Mouse (Mus musculus) myocyte (in vitro differentiated cells): ENCODE data around the gene Kdm6b. TPM values are rescaled to one million over a fixed set of nuclear protein-coding genes. Genes with fewer than 3 reads are reported as not detected.

Source experiments
- H3K27me3 ChIP-seq: one replicate; pipeline ENCODE4 v1.6.1; 2011; ENCODE audit not compliant: control insufficient read depth, insufficient read depth, insufficient read length
- H3K36me3 ChIP-seq: one replicate; pipeline ENCODE4 v1.6.1; 2011; ENCODE audit not compliant: control insufficient read depth, insufficient read depth
- H3K4me2 ChIP-seq: one replicate; pipeline ENCODE4 v1.6.1; 2011; ENCODE audit warnings: low read depth, control low read depth
- H3K4me3 ChIP-seq: one replicate; pipeline ENCODE4 v1.5.1; 2011; ENCODE audit warnings: mild to moderate bottlenecking, control low read depth, moderate library complexity
- H3K79me2 ChIP-seq: one replicate; pipeline ENCODE4 v1.6.1; 2011; ENCODE audit not compliant: control insufficient read depth, insufficient read depth
- H3ac ChIP-seq: one replicate; pipeline ENCODE4 v1.6.1; 2011; ENCODE audit not compliant: control insufficient read depth, insufficient read length
- CEBPB ChIP-seq: IDR thresholded peaks from 2 replicates; pipeline ENCODE4 v1.6.1; 2011; ENCODE audit warnings: mild to moderate bottlenecking, moderate library complexity; ENCODE audit not compliant: poor library complexity, insufficient read depth, severe bottlenecking
- E2F4 ChIP-seq: IDR thresholded peaks from one replicate; pipeline ENCODE4 v1.6.1; 2011; ENCODE audit warnings: mild to moderate bottlenecking, control low read depth, moderate library complexity; ENCODE audit not compliant: insufficient read depth
- MAX ChIP-seq: IDR thresholded peaks from one replicate; pipeline ENCODE4 v1.6.1; 2011; ENCODE audit warnings: low read depth, mild to moderate bottlenecking, control low read depth
- MYOD1 ChIP-seq, 3 experiments: IDR thresholded peaks; one replicate each; pipeline ENCODE4 v1.6.1; 2011; ENCODE audit warnings: control low read depth in 2 of 3, low read depth in 2 of 3, mild to moderate bottlenecking in 2 of 3, moderate library complexity in 1 of 3; ENCODE audit not compliant: insufficient read length in 2 of 3, control insufficient read depth in 1 of 3
- MYOG ChIP-seq, 3 experiments: IDR thresholded peaks; one replicate each; pipeline ENCODE4 v1.6.1; 2011; ENCODE audit warnings: control low read depth in 2 of 3, low read depth in 2 of 3, mild to moderate bottlenecking in 2 of 3; ENCODE audit not compliant: insufficient read length in 2 of 3, control insufficient read depth in 1 of 3, insufficient read depth in 1 of 3
- POLR2A ChIP-seq: IDR thresholded peaks from one replicate; pipeline ENCODE4 v1.6.1; 2011; ENCODE audit warnings: low read depth, mild to moderate bottlenecking, control low read depth, moderate library complexity; ENCODE audit not compliant: insufficient read length
- POLR2AphosphoS2 ChIP-seq: IDR thresholded peaks from one replicate; pipeline ENCODE4 v1.6.1; 2011; ENCODE audit warnings: low read depth, control low read depth; ENCODE audit not compliant: insufficient read length
- REST ChIP-seq: IDR thresholded peaks from one replicate; pipeline ENCODE4 v1.6.1; 2011; ENCODE audit warnings: mild to moderate bottlenecking, control low read depth, moderate library complexity; ENCODE audit not compliant: insufficient read depth, insufficient read length
- SRF ChIP-seq: IDR thresholded peaks from one replicate; pipeline ENCODE4 v1.6.1; 2011; ENCODE audit warnings: low read depth; ENCODE audit not compliant: control insufficient read depth, insufficient read length
- TCF12 ChIP-seq: IDR thresholded peaks from one replicate; pipeline ENCODE4 v1.6.1; 2011; ENCODE audit warnings: mild to moderate bottlenecking, control low read depth; ENCODE audit not compliant: poor library complexity, insufficient read depth, severe bottlenecking
- TCF3 ChIP-seq: IDR thresholded peaks from one replicate; pipeline ENCODE4 v1.6.1; 2011; ENCODE audit warnings: low read depth, control low read depth; ENCODE audit not compliant: insufficient read length
- USF1 ChIP-seq: IDR thresholded peaks from one replicate; pipeline ENCODE4 v1.6.1; 2011; ENCODE audit warnings: low read depth, mild to moderate bottlenecking, control low read depth, moderate library complexity
- polyA plus RNA-seq: library from polyadenylated mRNA; unstranded; fragments of >200 nt; fragmentation: generic; extraction: Trizol; gene quantifications from one replicate; pipeline ENCODE4 v1.2.1, GENCODE M21; 2012; ENCODE audit warnings: missing spikeins

Kdm6b gene
- 31.0 TPM for polyA plus RNA-seq

DNA sequence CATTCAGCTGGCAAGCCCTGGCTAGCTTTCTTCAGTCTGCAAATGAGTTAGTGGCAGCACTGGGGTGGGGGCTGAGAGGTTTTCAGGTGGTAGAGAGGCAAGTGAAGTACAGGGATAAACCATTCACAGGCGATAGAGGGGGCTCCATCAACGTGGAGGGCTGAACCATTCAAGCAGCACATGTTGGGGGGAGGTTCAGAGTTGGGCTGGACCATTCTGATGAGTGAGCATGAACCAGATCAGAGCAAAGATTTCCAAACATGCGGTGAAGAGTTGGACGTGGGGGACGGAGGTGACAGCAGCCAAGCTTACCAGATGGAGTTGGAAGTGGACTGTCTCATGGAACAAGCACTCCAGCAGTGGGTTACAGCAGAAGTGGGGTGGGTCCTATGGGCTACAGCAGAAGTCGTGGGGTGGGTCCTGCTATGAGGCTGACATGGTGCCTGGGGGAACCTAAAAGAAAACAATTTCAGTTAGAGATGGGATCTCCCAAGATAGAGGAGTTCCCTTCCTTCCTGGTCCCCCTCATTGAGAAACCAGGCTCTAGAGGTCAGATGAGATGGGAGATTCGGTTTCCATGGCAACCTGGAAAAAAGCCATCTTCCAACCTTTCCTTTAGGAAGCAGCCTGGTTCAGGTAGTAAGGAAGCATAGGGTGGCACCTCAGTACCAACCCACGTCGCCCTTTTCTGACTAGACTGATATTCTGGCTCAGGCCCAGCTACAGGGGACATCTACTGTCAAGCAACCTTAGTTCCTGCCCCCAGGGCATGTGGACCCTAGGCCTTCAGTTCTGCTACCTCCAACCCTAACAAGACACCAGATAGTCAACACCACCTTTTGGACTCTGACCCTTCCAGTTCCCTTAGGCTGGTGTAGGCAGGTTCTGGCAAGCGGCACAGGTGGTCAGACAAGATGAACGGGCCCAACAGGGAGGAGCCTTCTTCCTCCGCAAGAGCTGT lies at the start of gene Kdm6b:
Gene Kdm6b, minus strand, starts transcription at position 455 of the 961 bp plus-strand sequence.
- Histone ChIP-seq H3ac (peak within 1 kb of the TSS; percentile 50), H3K27me3 (no peaks in the 10 kb centered on the region), H3K79me2 (peaks cover 50% of the 10 kb centered on the region), H3K4me2 (peak within 1 kb of the TSS; percentile 96), H3K36me3 (peaks cover 13% of the 10 kb centered on the region), H3K4me3 (peak within 1 kb of the TSS; percentile 100)
- TF ChIP-seq MYOD1 (IDR thresholded peaks at IDR 0.05; ENCODE audit: control insufficient read depth in 1 of 3, insufficient read length in 2 of 3, low read depth in 2 of 3) (no peak), E2F4 (no peak), CEBPB (no peak), POLR2A (peak; percentile 48), POLR2AphosphoS2 (peak; percentile 66), MYOG (IDR thresholded peaks at IDR 0.05; ENCODE audit: control insufficient read depth in 1 of 3, insufficient read depth in 1 of 3, insufficient read length in 2 of 3, low read depth in 2 of 3) (no peak)

DNA sequence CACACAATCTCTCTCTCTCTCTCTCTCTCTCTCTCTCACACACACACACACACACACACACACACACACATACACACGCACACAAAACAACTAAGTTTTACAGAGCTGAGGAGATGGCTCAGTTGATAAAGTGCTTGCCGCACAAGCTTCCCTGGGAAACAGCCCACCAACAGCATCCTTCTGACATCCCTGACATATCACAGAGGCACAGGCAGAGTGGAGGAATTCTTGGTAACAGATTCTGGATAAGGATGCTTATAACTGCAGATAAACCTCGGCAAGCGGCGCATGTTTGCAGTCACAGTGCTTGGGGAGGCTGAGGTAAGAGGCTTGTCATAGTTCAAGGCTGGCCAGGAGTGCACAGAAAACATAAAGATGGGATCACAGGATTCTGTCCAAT lies 48.1 kb upstream of the Kdm6b start:
- no peak overlapping the region for H3K4me3 ChIP-seq
- H3K79me2 ChIP-seq: no peaks in the 10 kb centered on the region
- no peak overlapping the region for H3ac ChIP-seq
- no peak overlapping the region for H3K4me2 ChIP-seq
- no peaks in the 10 kb centered on the region for H3K36me3 ChIP-seq
- no peaks in the 10 kb centered on the region for H3K27me3 ChIP-seq
- no peak for TF ChIP-seq E2F4
- no peak for TF ChIP-seq POLR2A
- no peak for TF ChIP-seq MAX
- no peak for TF ChIP-seq CEBPB
- TF ChIP-seq REST: no peak
- TF ChIP-seq SRF: no peak
- no peak for TF ChIP-seq MYOD1 (IDR thresholded peaks at IDR 0.05; ENCODE audit: control insufficient read depth in 1 of 3, insufficient read length in 2 of 3, low read depth in 2 of 3)
- TF ChIP-seq USF1: no peak
- no peak for TF ChIP-seq POLR2AphosphoS2
- TF ChIP-seq TCF12: no peak

DNA sequence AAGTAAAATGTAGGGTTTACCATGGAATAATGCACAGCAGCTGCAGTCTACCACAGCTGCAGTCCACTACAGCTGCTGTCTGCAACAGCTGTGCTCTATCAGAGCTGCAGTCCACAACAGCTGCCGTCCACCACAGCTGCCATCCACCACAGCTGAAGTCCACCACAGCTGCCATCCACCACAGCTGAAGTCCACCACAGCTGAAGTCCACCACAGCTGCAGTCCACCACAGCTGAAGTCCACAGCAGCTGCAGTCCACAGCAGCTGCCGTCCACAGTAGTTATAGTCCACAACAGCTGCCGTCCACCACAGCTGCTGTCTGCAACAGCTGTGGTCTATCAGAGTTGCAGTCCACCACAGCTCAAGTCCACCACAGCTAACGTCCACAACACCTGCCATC lies 46.4 kb upstream of the Kdm6b start:
- TF ChIP-seq TCF12: peak; percentile 73
- peak; percentile 97 for TF ChIP-seq TCF3
- peak; percentile 80 to 99 (median 98) for TF ChIP-seq MYOG (IDR thresholded peaks at IDR 0.05; ENCODE audit: control insufficient read depth in 1 of 3, insufficient read depth in 1 of 3, insufficient read length in 2 of 3, low read depth in 2 of 3)
- peak; percentile 38 to 93 (median 91) for TF ChIP-seq MYOD1 (IDR thresholded peaks at IDR 0.05; ENCODE audit: control insufficient read depth in 1 of 3, insufficient read length in 2 of 3, low read depth in 2 of 3)
- no peak for TF ChIP-seq SRF
- no peak for TF ChIP-seq POLR2A
- TF ChIP-seq USF1: no peak
- Histone ChIP-seq H3K27me3 (no peaks in the 10 kb centered on the region), H3K36me3 (no peaks in the 10 kb centered on the region), H3K4me3 (no peak overlapping the region), H3K79me2 (no peaks in the 10 kb centered on the region), H3ac (no peak overlapping the region), H3K4me2 (no peak overlapping the region)

DNA sequence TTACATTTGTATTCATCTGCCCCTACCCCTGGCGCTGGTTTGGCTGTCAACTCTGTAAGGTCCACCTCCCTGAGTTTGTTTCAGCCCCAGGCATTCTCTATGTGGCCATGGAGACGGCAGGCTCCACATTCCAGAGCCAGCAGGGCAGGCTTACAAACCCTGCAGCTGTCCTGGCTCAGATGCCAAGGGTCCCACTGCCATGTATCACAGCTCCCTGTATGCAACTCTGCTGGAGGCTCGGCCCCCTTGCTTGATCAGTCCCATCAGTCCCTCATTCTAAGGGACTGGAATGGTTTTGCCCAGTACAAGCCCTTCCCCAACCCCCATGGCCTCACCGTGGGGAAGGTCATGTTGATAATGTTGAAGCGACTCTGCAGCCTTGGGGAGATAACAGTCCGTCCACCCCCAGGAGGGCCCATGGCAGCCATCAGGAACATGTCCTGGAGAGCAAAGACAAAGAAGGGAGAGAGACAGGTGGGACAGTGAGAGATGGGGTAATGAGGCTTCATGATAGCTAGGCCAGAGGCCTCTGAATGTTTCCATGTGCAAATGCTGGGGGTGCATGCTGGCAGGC lies 43.6 kb upstream of the Kdm6b start:
- peak overlapping the region; percentile 18 for H3K4me2 ChIP-seq
- H3K4me3 ChIP-seq: no peak overlapping the region
- peak; percentile 70 to 98 (median 85) for TF ChIP-seq MYOG (IDR thresholded peaks at IDR 0.05; ENCODE audit: control insufficient read depth in 1 of 3, insufficient read depth in 1 of 3, insufficient read length in 2 of 3, low read depth in 2 of 3)
- no peak for TF ChIP-seq POLR2AphosphoS2
- TF ChIP-seq USF1: no peak
- TF ChIP-seq E2F4: no peak
- TF ChIP-seq TCF3: peak; percentile 49
- no peak for TF ChIP-seq MAX
- TF ChIP-seq SRF: no peak
- no peak for TF ChIP-seq CEBPB
- peak; percentile 17 to 93 (median 81) for TF ChIP-seq MYOD1 (IDR thresholded peaks at IDR 0.05; ENCODE audit: control insufficient read depth in 1 of 3, insufficient read length in 2 of 3, low read depth in 2 of 3)
- TF ChIP-seq POLR2A: no peak
- no peak for TF ChIP-seq TCF12
- no peak for TF ChIP-seq REST

More for the DNA sequence above, 43.6 kb upstream of the Kdm6b start:
- no peaks in the 10 kb centered on the region for H3K27me3 ChIP-seq
- H3K79me2 ChIP-seq: no peaks in the 10 kb centered on the region
- no peaks in the 10 kb centered on the region for H3K36me3 ChIP-seq
- H3ac ChIP-seq: no peak overlapping the region
